Mouse (Mus musculus) MEL (cell line): ENCODE measurements at regions not wholly inside any gene's neighbourhood (a gene's known extent, or its start where the extent isn't known, plus 50 kb on each side); places are given as distances from the start of the nearest gene placed in this dataset.

Experiments used
- DNase-seq: peaks from one replicate; pipeline ENCODE4 v3.0.0; 2011; ENCODE audit warnings: low read depth, low spot score
- H3K27ac ChIP-seq: 2 replicates; pipeline ENCODE4 v1.5.1; 2012; ENCODE audit warnings: low read depth, mild to moderate bottlenecking, control low read depth, low read length, moderate library complexity; ENCODE audit not compliant: control insufficient read depth
- H3K27me3 ChIP-seq, 2 experiments: fragments of 150-350 bp in 1 of 2; sonication (generic) in 1 of 2; 2 replicates each; pipeline ENCODE4 v1.6.1; 2012; ENCODE audit warnings: low read length in 2 of 2, mild to moderate bottlenecking in 2 of 2, improper control_type of control experiment in 1 of 2, moderate library complexity in 1 of 2; ENCODE audit not compliant: insufficient read depth in 2 of 2, control insufficient read depth in 1 of 2
- H3K36me3 ChIP-seq, 2 experiments: 2 replicates each; pipeline ENCODE4 v1.6.1; 2012 to 2014; ENCODE audit warnings: low read length in 2 of 2, improper control_type of control experiment in 1 of 2, inconsistent platforms in 1 of 2, mild to moderate bottlenecking in 1 of 2; ENCODE audit not compliant: insufficient read depth in 2 of 2, control insufficient read depth in 1 of 2
- H3K4me1 ChIP-seq, 2 experiments: fragments of 150-350 bp in 1 of 2; sonication (generic) in 1 of 2; 2 replicates each; pipeline ENCODE4 v1.6.1; 2012; ENCODE audit warnings: low read length in 2 of 2, improper control_type of control experiment in 1 of 2, mild to moderate bottlenecking in 1 of 2; ENCODE audit not compliant: insufficient read depth in 2 of 2, control insufficient read depth in 1 of 2
- H3K4me3 ChIP-seq, 2 experiments: fragments of 150-350 bp in 1 of 2; sonication (generic) in 1 of 2; 2 replicates each; pipeline ENCODE4 v1.5.1; 2012; ENCODE audit warnings: low read depth in 2 of 2, low read length in 2 of 2, mild to moderate bottlenecking in 2 of 2, moderate library complexity in 2 of 2, control low read depth in 1 of 2, improper control_type of control experiment in 1 of 2; ENCODE audit not compliant: control insufficient read depth in 1 of 2, insufficient read depth in 1 of 2
- H3K79me2 ChIP-seq: 2 replicates; pipeline ENCODE4 v1.6.1; 2012; ENCODE audit warnings: mild to moderate bottlenecking, low read length, moderate library complexity; ENCODE audit not compliant: control insufficient read depth, poor library complexity, insufficient read depth
- H3K9ac ChIP-seq: 2 replicates; pipeline ENCODE4 v1.6.1; 2012; ENCODE audit warnings: low read depth, mild to moderate bottlenecking, control low read depth, low read length, moderate library complexity; ENCODE audit not compliant: control insufficient read depth, poor library complexity, severe bottlenecking
- H3K9me3 ChIP-seq: fragments of 150-350 bp; sonication (generic); replicated peaks from 2 replicates; pipeline ENCODE4 v1.6.1; 2012; ENCODE audit warnings: mild to moderate bottlenecking, low read length, improper control_type of control experiment, moderate library complexity; ENCODE audit not compliant: insufficient read depth
- BHLHE40 ChIP-seq: IDR thresholded peaks from 2 replicates; pipeline ENCODE4 v1.6.1; 2012; ENCODE audit warnings: low read depth, mild to moderate bottlenecking, inconsistent platforms, low read length, improper control_type of control experiment, borderline replicate concordance
- CHD1 ChIP-seq: IDR thresholded peaks from 2 replicates; pipeline ENCODE4 v1.6.1; 2012; ENCODE audit warnings: low read depth, mild to moderate bottlenecking, inconsistent platforms, low read length, improper control_type of control experiment
- CHD2 ChIP-seq: IDR thresholded peaks from 2 replicates; pipeline ENCODE4 v1.6.1; 2011; ENCODE audit warnings: low read length, improper control_type of control experiment
- E2F4 ChIP-seq: IDR thresholded peaks from 2 replicates; pipeline ENCODE4 v1.6.1; 2011; ENCODE audit warnings: low read depth, low read length, improper control_type of control experiment, borderline replicate concordance
- EP300 ChIP-seq, 2 experiments: IDR thresholded peaks; 2 replicates each; pipeline ENCODE4 v1.6.1; 2011; ENCODE audit warnings: improper control_type of control experiment in 2 of 2, low read length in 2 of 2, low read depth in 1 of 2, mild to moderate bottlenecking in 1 of 2
- GATA1 ChIP-seq: IDR thresholded peaks from 2 replicates; pipeline ENCODE4 v1.6.1; 2011; ENCODE audit warnings: low read depth, low read length, improper control_type of control experiment
- HCFC1 ChIP-seq: IDR thresholded peaks from 2 replicates; pipeline ENCODE4 v1.6.1; 2012; ENCODE audit warnings: low read depth, mild to moderate bottlenecking, inconsistent platforms, low read length, improper control_type of control experiment, moderate library complexity
- KAT2A ChIP-seq: conservative IDR thresholded peaks from 2 replicates; pipeline ENCODE4 v1.6.1; 2012; ENCODE audit warnings: low read depth, low read length, improper control_type of control experiment, inconsistent platforms
- MAFK ChIP-seq: IDR thresholded peaks from 2 replicates; pipeline ENCODE4 v1.6.1; 2011; ENCODE audit warnings: low read depth, mild to moderate bottlenecking, low read length, improper control_type of control experiment, borderline replicate concordance
- MAX ChIP-seq: IDR thresholded peaks from 2 replicates; pipeline ENCODE4 v1.6.1; 2011; ENCODE audit warnings: low read length, improper control_type of control experiment
- MEF2A ChIP-seq: IDR thresholded peaks from 2 replicates; pipeline ENCODE4 v1.6.1; 2014; ENCODE audit warnings: low read depth, mild to moderate bottlenecking, inconsistent platforms, low read length, improper control_type of control experiment; ENCODE audit not compliant: poor library complexity, insufficient replicate concordance, severe bottlenecking; ENCODE audit errors: extremely low read depth
- MYB ChIP-seq: IDR thresholded peaks from 2 replicates; pipeline ENCODE4 v1.6.1; 2011; ENCODE audit warnings: mild to moderate bottlenecking, low read depth, low read length, improper control_type of control experiment
- NRF1 ChIP-seq: IDR thresholded peaks from 2 replicates; pipeline ENCODE4 v1.6.1; 2014; ENCODE audit warnings: low read depth, mild to moderate bottlenecking, inconsistent platforms, low read length, improper control_type of control experiment, moderate library complexity; ENCODE audit not compliant: poor library complexity, insufficient read depth, severe bottlenecking
- POLR2A ChIP-seq, 2 experiments: IDR thresholded peaks; 2 replicates each; pipeline ENCODE4 v1.6.1; 2011 to 2012; ENCODE audit warnings: low read length in 2 of 2, mild to moderate bottlenecking in 2 of 2, control low read depth in 1 of 2, improper control_type of control experiment in 1 of 2, low read depth in 1 of 2, moderate library complexity in 1 of 2; ENCODE audit not compliant: control insufficient read depth in 1 of 2, insufficient read depth in 1 of 2, poor library complexity in 1 of 2
- POLR2AphosphoS5 ChIP-seq: IDR thresholded peaks from 2 replicates; pipeline ENCODE4 v1.6.1; 2012; ENCODE audit warnings: low read depth, borderline replicate concordance, mild to moderate bottlenecking, inconsistent platforms, low read length, moderate library complexity, mixed read lengths
- RCOR1 ChIP-seq: IDR thresholded peaks from 2 replicates; pipeline ENCODE4 v1.6.1; 2012; ENCODE audit warnings: low read depth, mild to moderate bottlenecking, inconsistent platforms, low read length, improper control_type of control experiment
- SIN3A ChIP-seq: IDR thresholded peaks from 2 replicates; pipeline ENCODE4 v1.6.1; 2012; ENCODE audit warnings: low read length, improper control_type of control experiment, inconsistent platforms
- TBP ChIP-seq: IDR thresholded peaks from 2 replicates; pipeline ENCODE4 v1.8.0; 2011; ENCODE audit warnings: low read depth, low read length, improper control_type of control experiment
- UBTF ChIP-seq: IDR thresholded peaks from 2 replicates; pipeline ENCODE4 v1.6.1; 2012; ENCODE audit warnings: low read depth, mild to moderate bottlenecking, inconsistent platforms, low read length, improper control_type of control experiment, moderate library complexity, borderline replicate concordance; ENCODE audit not compliant: insufficient read depth
- USF2 ChIP-seq, 2 experiments: IDR thresholded peaks; 2 replicates each; pipeline ENCODE4 v1.6.1; 2011 to 2012; ENCODE audit warnings: improper control_type of control experiment in 2 of 2, low read length in 2 of 2, borderline replicate concordance in 1 of 2, inconsistent platforms in 1 of 2, low read depth in 1 of 2, mild to moderate bottlenecking in 1 of 2; ENCODE audit not compliant: insufficient read depth in 1 of 2
- ZC3H11A ChIP-seq: IDR thresholded peaks from 2 replicates; pipeline ENCODE4 v1.6.1; 2012; ENCODE audit warnings: low read depth, mild to moderate bottlenecking, inconsistent platforms, low read length, improper control_type of control experiment
- ZKSCAN1 ChIP-seq: IDR thresholded peaks from 2 replicates; pipeline ENCODE4 v1.6.1; 2012; ENCODE audit warnings: low read depth, mild to moderate bottlenecking, inconsistent platforms, low read length, improper control_type of control experiment, moderate library complexity
- ZNF384 ChIP-seq: IDR thresholded peaks from 2 replicates; pipeline ENCODE4 v1.6.1; 2012; ENCODE audit warnings: low read depth, mild to moderate bottlenecking, inconsistent platforms, low read length, improper control_type of control experiment

GRCm38 (mm10) chr12:12866590-12866989 is 75.1 kb downstream of the Mycn start:
- H3K27ac ChIP-seq = no peak overlapping the region
- H3K9me3 ChIP-seq = no peaks in the 10 kb centered on the region
- H3K36me3 ChIP-seq = no peaks in the 10 kb centered on the region
- H3K4me1 ChIP-seq = no peaks in the 10 kb centered on the region
- TF ChIP-seq CHD2 (no peak), NRF1 (no peak), RCOR1 (no peak), BHLHE40 (no peak), KAT2A (no peak), SIN3A (no peak), CHD1 (no peak), MAX (no peak)
- no peaks in the 10 kb centered on the region for H3K79me2 ChIP-seq
- no peak overlapping the region for H3K9ac ChIP-seq
- no peak for DNase-seq
- H3K27me3 ChIP-seq = no peaks in the 10 kb centered on the region
- H3K4me3 ChIP-seq = no peak overlapping the region

- no peaks in the 10 kb centered on the region for H3K36me3 ChIP-seq
- no peaks in the 10 kb centered on the region for H3K27me3 ChIP-seq
- H3K9ac ChIP-seq = no peak overlapping the region
- H3K4me3 ChIP-seq = no peak overlapping the region
- no peak for DNase-seq
- H3K79me2 ChIP-seq = no peaks in the 10 kb centered on the region
- H3K4me1 ChIP-seq = no peaks in the 10 kb centered on the region
- no peaks in the 10 kb centered on the region for H3K9me3 ChIP-seq
- TF ChIP-seq ZC3H11A = no peak
- no peak for TF ChIP-seq POLR2AphosphoS5
- no peak for TF ChIP-seq MAFK
- TF ChIP-seq USF2 (IDR thresholded peaks at IDR 0.05; ENCODE audit: borderline replicate concordance in 1 of 2, insufficient read depth in 1 of 2, low read depth in 1 of 2, low read length in 2 of 2) = no peak
- no peak for TF ChIP-seq BHLHE40
- no peak for TF ChIP-seq NRF1
- TF ChIP-seq SIN3A = no peak
- TF ChIP-seq TBP = no peak
- TF ChIP-seq EP300 (IDR thresholded peaks at IDR 0.05; ENCODE audit: low read depth in 1 of 2, low read length in 2 of 2) = no peak
- TF ChIP-seq ZKSCAN1 = no peak
- TF ChIP-seq MEF2A = no peak
- no peak for TF ChIP-seq E2F4
- TF ChIP-seq ZNF384 = no peak
- TF ChIP-seq POLR2A (IDR thresholded peaks at IDR 0.05; ENCODE audit: control insufficient read depth in 1 of 2, insufficient read depth in 1 of 2, low read depth in 1 of 2, low read length in 2 of 2, poor library complexity in 1 of 2) = no peak
- TF ChIP-seq HCFC1 = no peak
- TF ChIP-seq GATA1 = no peak
- TF ChIP-seq MYB = no peak
- no peak for TF ChIP-seq MAX
- no peak for TF ChIP-seq UBTF
- H3K27ac ChIP-seq = no peak overlapping the region
These were observed 91.0 kb downstream of the Mycn start for GRCm38 (mm10) chr12:12850681-12851080.
